Mouse (Mus musculus) bone marrow macrophage, adult 2 months (primary cell): ENCODE results near the gene Cnot2.

Experiments used
- CTCF ChIP-seq: IDR thresholded peaks from 2 replicates; pipeline ENCODE4 v1.5.1; 2012; ENCODE audit warnings: low read depth, mild to moderate bottlenecking, low read length, moderate library complexity
- POLR2A ChIP-seq: IDR thresholded peaks from 2 replicates; pipeline ENCODE4 v1.6.1; 2012; ENCODE audit warnings: mild to moderate bottlenecking, low read depth, low read length, borderline replicate concordance

DNA sequence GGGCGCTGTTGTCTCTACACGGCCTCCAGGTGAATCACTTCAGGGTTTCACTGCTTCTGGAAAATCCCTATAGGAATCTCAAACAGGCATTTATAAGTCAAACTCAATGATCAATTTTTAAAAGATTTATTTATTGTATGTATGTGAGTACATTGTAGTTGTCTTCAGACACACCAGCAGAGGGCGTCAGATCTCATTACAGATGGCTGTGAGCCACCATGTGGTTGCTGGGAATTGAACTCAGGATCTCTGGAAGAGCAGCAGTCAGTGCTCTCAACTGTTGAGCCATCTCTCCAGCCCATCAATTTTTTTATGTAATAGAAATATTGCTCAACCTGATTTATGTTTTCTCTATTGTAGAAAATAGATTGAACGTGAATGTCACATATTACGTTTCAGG lies 100.3 kb downstream of the Cnot2 start:
- TF ChIP-seq POLR2A (no peak), CTCF (peak; percentile 39; the same call in 1 of the 2 replicates)
